Mouse (Mus musculus): Measurements from ENCODE around the gene Defb19. TPM values are rescaled to one million over a fixed set of nuclear protein-coding genes. Genes with fewer than 3 reads are reported as not detected.

Gene Defb19
- polyA plus RNA-seq, 1 experiment from 2014 or later: not detected

DNA sequence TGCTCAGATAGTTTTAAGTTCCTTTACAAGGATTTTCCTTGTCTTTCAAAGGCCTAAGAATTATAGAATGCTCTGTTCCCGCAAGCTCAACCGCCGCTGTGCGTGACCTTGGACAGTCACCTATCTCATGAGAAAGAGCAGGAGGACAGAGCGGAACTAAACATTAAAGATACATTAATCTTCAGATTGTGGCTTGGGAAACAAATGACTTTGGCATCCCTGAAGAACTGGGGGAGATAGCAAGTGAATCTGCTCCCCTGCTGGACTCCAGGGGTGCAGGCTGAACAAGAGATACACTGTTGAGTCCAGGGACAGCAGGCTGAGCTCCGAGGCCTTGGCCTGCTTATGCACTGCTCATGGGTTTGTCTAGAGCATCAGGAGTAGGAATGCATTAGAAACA, 20.0 kb upstream of the Defb19 start:
- Histone ChIP-seq H3K36me3 (ENCODE audit: control insufficient read depth, insufficient read depth) (no peaks in the 10 kb centered on the region), H3K4me2 (ENCODE audit: low read length) (no peak overlapping the region), H3K9ac (replicated peaks; ENCODE audit: low read depth, low read length) (no peak overlapping the region), H3K4me3 (replicated peaks; ENCODE audit: low read length) (no peak overlapping the region), H3K27me3 (replicated peaks; ENCODE audit: control insufficient read depth, insufficient read depth, low read length) (no peaks in the 10 kb centered on the region), H3K27ac (ENCODE audit: low read length) (no peak overlapping the region), H3K9me3 (ENCODE audit: control insufficient read depth, low read length) (no peaks in the 10 kb centered on the region), H3K4me1 (replicated peaks; ENCODE audit: control insufficient read depth, insufficient read depth, low read length) (no peaks in the 10 kb centered on the region)
- 93% methylated on average over 6 of the region's 6 CpGs for WGBS
- no peak for ATAC-seq

GRCm38 (mm10) chr2:152599299-152599698, 19.2 kb upstream of the Defb19 start, which contains the start of gene Defb45:
Gene Defb45 (minus strand): TSS chr2:152599399.
- no peak within 1 kb of the TSS for H3K9ac ChIP-seq (replicated peaks; ENCODE audit: low read depth, low read length)
- H3K4me1 ChIP-seq (replicated peaks; ENCODE audit: control insufficient read depth, insufficient read depth, low read length): no peaks in the 10 kb centered on the region
- H3K36me3 ChIP-seq (ENCODE audit: control insufficient read depth, insufficient read depth): no peaks in the 10 kb centered on the region
- no peak within 1 kb of the TSS for H3K27ac ChIP-seq (ENCODE audit: low read length)
- H3K4me2 ChIP-seq (ENCODE audit: low read length): no peak within 1 kb of the TSS
- no peak within 1 kb of the TSS for H3K4me3 ChIP-seq (replicated peaks; ENCODE audit: low read length)
- H3K9me3 ChIP-seq (ENCODE audit: control insufficient read depth, low read length): no peaks in the 10 kb centered on the region
- no peak for ATAC-seq
- H3K27me3 ChIP-seq (replicated peaks; ENCODE audit: control insufficient read depth, insufficient read depth, low read length): no peaks in the 10 kb centered on the region
- 70% methylated on average over 7 of the region's 7 CpGs for WGBS

GRCm38 (mm10) chr2:152589021-152589420, 8.9 kb upstream of the Defb19 start:
- no peaks in the 10 kb centered on the region for H3K9me3 ChIP-seq (ENCODE audit: control insufficient read depth, low read length)
- H3K36me3 ChIP-seq (ENCODE audit: control insufficient read depth, insufficient read depth): no peaks in the 10 kb centered on the region
- H3K4me3 ChIP-seq (replicated peaks; ENCODE audit: low read length): no peak overlapping the region
- no peaks in the 10 kb centered on the region for H3K27me3 ChIP-seq (replicated peaks; ENCODE audit: control insufficient read depth, insufficient read depth, low read length)
- H3K4me2 ChIP-seq (ENCODE audit: low read length): no peak overlapping the region
- ATAC-seq: no peak
- H3K4me1 ChIP-seq (replicated peaks; ENCODE audit: control insufficient read depth, insufficient read depth, low read length): no peaks in the 10 kb centered on the region
- H3K27ac ChIP-seq (ENCODE audit: low read length): no peak overlapping the region
- H3K9ac ChIP-seq (replicated peaks; ENCODE audit: low read depth, low read length): no peak overlapping the region
- WGBS: 27% methylated on average over 6 of the region's 6 CpGs

GRCm38 (mm10) chr2:152588450-152588849, 8.3 kb upstream of the Defb19 start:
- no peak for ATAC-seq
- WGBS: 28% methylated on average over 2 of the region's 2 CpGs
- no peaks in the 10 kb centered on the region for H3K9me3 ChIP-seq (ENCODE audit: control insufficient read depth, low read length)

GRCm38 (mm10) chr2:152586926-152587560, 6.9 kb upstream of the Defb19 start:
- 81% methylated on average over 4 of the region's 4 CpGs for WGBS

More at GRCm38 (mm10) chr2:152588450-152588849, 8.3 kb upstream of the Defb19 start:
- H3K27ac ChIP-seq (ENCODE audit: low read length): no peak overlapping the region
- H3K4me2 ChIP-seq (ENCODE audit: low read length): no peak overlapping the region
- H3K36me3 ChIP-seq (ENCODE audit: control insufficient read depth, insufficient read depth): no peaks in the 10 kb centered on the region
- H3K4me3 ChIP-seq (replicated peaks; ENCODE audit: low read length): no peak overlapping the region
- H3K4me1 ChIP-seq (replicated peaks; ENCODE audit: control insufficient read depth, insufficient read depth, low read length): no peaks in the 10 kb centered on the region
- no peaks in the 10 kb centered on the region for H3K27me3 ChIP-seq (replicated peaks; ENCODE audit: control insufficient read depth, insufficient read depth, low read length)
- H3K9ac ChIP-seq (replicated peaks; ENCODE audit: low read depth, low read length): no peak overlapping the region

DNA sequence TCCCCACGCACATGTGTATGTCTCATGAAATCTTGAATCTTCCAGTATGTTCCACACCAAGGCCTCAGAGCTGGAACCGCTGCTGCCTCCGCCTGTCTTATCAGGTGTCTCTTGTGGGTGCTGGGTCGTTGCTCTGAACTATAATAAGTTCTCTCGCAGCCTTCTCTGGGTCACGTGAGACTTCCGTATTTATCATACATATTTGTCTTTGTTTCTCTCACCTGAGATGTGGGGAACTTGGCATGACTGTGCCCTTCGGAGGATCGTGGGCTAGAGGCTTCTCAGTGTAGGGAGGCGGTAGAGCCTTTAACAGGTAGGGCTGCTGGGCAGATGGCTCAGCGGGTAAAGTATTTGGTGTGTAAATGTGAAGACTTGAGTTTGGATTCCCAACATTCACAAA, 500 bp upstream of the Defb19 start:
- Histone ChIP-seq H3K36me3 (ENCODE audit: control insufficient read depth, insufficient read depth) (no peaks in the 10 kb centered on the region), H3K27me3 (replicated peaks; ENCODE audit: control insufficient read depth, insufficient read depth, low read length) (no peaks in the 10 kb centered on the region), H3K4me3 (replicated peaks; ENCODE audit: low read length) (no peak overlapping the region), H3K9ac (replicated peaks; ENCODE audit: low read depth, low read length) (no peak overlapping the region), H3K27ac (ENCODE audit: low read length) (no peak overlapping the region), H3K4me1 (replicated peaks; ENCODE audit: control insufficient read depth, insufficient read depth, low read length) (no peaks in the 10 kb centered on the region), H3K9me3 (ENCODE audit: control insufficient read depth, low read length) (no peaks in the 10 kb centered on the region), H3K4me2 (ENCODE audit: low read length) (no peak overlapping the region)
- no peak for ATAC-seq
- 91% methylated on average over 11 of the region's 11 CpGs for WGBS

More at GRCm38 (mm10) chr2:152586926-152587560, 6.9 kb upstream of the Defb19 start:
- no peak overlapping the region for H3K9ac ChIP-seq (replicated peaks; ENCODE audit: low read depth, low read length)
- H3K36me3 ChIP-seq (ENCODE audit: control insufficient read depth, insufficient read depth): no peaks in the 10 kb centered on the region
- no peak overlapping the region for H3K4me2 ChIP-seq (ENCODE audit: low read length)
- H3K4me1 ChIP-seq (replicated peaks; ENCODE audit: control insufficient read depth, insufficient read depth, low read length): no peaks in the 10 kb centered on the region
- no peaks in the 10 kb centered on the region for H3K27me3 ChIP-seq (replicated peaks; ENCODE audit: control insufficient read depth, insufficient read depth, low read length)
- no peak for ATAC-seq
- H3K27ac ChIP-seq (ENCODE audit: low read length): no peak overlapping the region
- no peak overlapping the region for H3K4me3 ChIP-seq (replicated peaks; ENCODE audit: low read length)
- H3K9me3 ChIP-seq (ENCODE audit: control insufficient read depth, low read length): no peaks in the 10 kb centered on the region

DNA sequence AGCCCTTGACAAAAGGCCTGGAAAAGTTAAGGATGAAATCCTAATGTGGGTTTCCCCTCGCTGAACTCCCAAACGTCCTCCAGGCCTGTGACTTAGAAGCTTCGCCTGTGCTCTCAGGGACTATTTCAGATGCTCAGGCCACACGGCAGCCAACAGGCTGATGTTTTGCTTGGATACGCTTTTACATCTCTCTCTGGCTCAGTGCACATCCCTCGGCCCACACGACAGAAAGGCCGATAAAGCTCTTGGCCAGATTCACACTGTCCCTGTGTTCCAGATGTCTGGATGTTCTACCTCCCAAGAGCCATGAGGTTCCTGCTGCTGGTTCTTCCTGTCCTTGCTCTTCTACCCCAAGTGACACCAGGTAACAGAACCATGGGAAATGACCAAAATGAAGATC, 6.6 kb downstream of the Defb19 start:
- Histone ChIP-seq H3K4me2 (ENCODE audit: low read length) (no peak overlapping the region), H3K9ac (replicated peaks; ENCODE audit: low read depth, low read length) (no peak overlapping the region), H3K27me3 (replicated peaks; ENCODE audit: control insufficient read depth, insufficient read depth, low read length) (no peaks in the 10 kb centered on the region), H3K36me3 (ENCODE audit: control insufficient read depth, insufficient read depth) (no peaks in the 10 kb centered on the region), H3K27ac (ENCODE audit: low read length) (no peak overlapping the region), H3K9me3 (ENCODE audit: control insufficient read depth, low read length) (no peaks in the 10 kb centered on the region), H3K4me3 (replicated peaks; ENCODE audit: low read length) (no peak overlapping the region), H3K4me1 (replicated peaks; ENCODE audit: control insufficient read depth, insufficient read depth, low read length) (no peaks in the 10 kb centered on the region)
- 88% methylated on average over 8 of the region's 8 CpGs for WGBS
- no peak for ATAC-seq

- Histone ChIP-seq H3K27me3 (replicated peaks; ENCODE audit: control insufficient read depth, insufficient read depth, low read length) (no peaks in the 10 kb centered on the region), H3K9ac (replicated peaks; ENCODE audit: low read depth, low read length) (no peak within 1 kb of the TSS), H3K9me3 (ENCODE audit: control insufficient read depth, low read length) (no peaks in the 10 kb centered on the region), H3K27ac (ENCODE audit: low read length) (no peak within 1 kb of the TSS), H3K4me1 (replicated peaks; ENCODE audit: control insufficient read depth, insufficient read depth, low read length) (no peaks in the 10 kb centered on the region), H3K36me3 (ENCODE audit: control insufficient read depth, insufficient read depth) (no peaks in the 10 kb centered on the region), H3K4me3 (replicated peaks; ENCODE audit: low read length) (no peak within 1 kb of the TSS), H3K4me2 (ENCODE audit: low read length) (no peak within 1 kb of the TSS)
- 64% methylated on average over 11 of the region's 11 CpGs for WGBS
- no peak for ATAC-seq
These were observed 7.9 kb downstream of the Defb19 start, which contains the start of gene Defb21 for GRCm38 (mm10) chr2:152572114-152572794. Gene Defb21 (plus strand): TSS chr2:152572744.

- no peak for ATAC-seq
- WGBS: 82% methylated on average over 6 of the region's 6 CpGs
- H3K36me3 ChIP-seq (ENCODE audit: control insufficient read depth, insufficient read depth): no peaks in the 10 kb centered on the region
These were observed 9.8 kb downstream of the Defb19 start for GRCm38 (mm10) chr2:152570313-152570712.

More at GRCm38 (mm10) chr2:152570313-152570712, 9.8 kb downstream of the Defb19 start:
- Histone ChIP-seq H3K9ac (replicated peaks; ENCODE audit: low read depth, low read length) (no peak overlapping the region), H3K4me2 (ENCODE audit: low read length) (no peak overlapping the region), H3K27ac (ENCODE audit: low read length) (no peak overlapping the region), H3K27me3 (replicated peaks; ENCODE audit: control insufficient read depth, insufficient read depth, low read length) (no peaks in the 10 kb centered on the region), H3K4me3 (replicated peaks; ENCODE audit: low read length) (no peak overlapping the region), H3K9me3 (ENCODE audit: control insufficient read depth, low read length) (no peaks in the 10 kb centered on the region), H3K4me1 (replicated peaks; ENCODE audit: control insufficient read depth, insufficient read depth, low read length) (no peaks in the 10 kb centered on the region)
